Mouse (Mus musculus) NIH3T3 (cell line): ENCODE measurements around the gene Scap.
"Not testable (repeated sequence)": the region's sequence is repeated elsewhere in the genome, so short reads cannot be mapped to it uniquely, and the experiment has no call there.

ENCODE experiments used
- DNase-seq: peaks from one replicate; pipeline ENCODE4 v3.0.0-alpha.2; 2012; ENCODE audit warnings: low read depth

The Scap gene

DNA sequence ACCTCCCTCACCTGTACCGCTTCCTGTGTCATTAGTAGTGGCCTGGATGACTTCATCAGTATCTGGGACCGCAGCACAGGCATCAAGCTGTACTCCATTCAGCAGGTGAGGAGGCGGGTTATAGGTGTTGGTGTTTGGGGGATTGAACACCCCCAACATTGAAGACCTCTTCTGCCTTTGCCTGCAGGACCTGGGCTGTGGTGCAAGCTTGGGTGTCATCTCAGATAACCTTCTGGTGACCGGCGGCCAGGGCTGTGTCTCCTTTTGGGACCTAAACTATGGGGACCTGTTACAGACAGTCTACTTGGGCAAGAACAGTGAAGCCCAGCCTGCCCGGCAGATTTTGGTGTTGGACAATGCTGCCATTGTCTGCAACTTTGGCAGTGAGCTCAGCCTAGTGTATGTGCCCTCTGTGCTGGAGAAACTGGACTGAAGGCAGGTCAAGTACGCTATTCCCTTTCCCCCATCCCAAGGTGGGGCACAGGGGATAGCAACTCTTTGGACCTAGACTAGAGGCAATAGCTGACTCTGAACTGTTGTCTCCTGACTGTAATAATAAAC is 51.4 kb downstream of the Scap start:
- peak; percentile 11 for DNase-seq

DNA sequence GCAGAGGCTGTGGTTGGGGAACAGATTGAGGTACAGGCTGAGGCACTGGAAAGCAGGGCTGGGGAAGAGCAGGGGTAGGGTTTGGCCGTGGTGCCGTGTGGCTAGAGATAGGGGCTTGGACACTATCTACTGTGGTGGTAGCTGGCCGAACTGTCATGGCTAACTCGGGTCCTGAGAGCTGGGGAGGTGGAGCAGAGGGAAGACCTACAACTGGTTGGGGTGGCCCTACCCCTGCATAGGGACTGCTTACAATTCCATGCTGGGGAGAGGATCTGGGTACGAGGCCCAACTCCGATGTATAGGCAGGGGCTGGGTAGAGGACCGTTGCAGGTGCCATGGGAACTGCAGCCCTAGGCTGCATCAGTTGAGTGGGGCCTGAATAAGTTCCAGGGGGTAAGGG is 54.9 kb downstream of the Scap start:
- no peak for DNase-seq

DNA sequence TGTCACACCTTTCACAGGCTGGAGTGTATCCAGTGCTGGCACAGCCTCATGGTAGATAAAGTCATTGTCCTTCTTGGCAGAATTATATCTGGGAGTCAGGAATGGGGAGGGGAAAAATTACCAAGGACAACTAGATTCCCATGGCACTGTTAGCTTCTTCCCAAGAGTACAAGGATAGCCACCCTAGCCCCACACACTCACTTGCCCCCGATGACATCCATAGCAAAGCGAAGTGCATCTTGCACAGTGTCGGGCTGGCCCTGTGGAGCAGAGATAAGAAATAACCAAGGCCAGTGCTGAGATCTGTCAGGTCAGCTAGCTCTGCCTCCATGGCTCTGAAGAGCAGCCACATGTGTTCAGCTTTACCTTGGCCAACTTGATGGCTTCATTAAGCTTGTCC is 57.8 kb downstream of the Scap start:
- DNase-seq = no peak

DNA sequence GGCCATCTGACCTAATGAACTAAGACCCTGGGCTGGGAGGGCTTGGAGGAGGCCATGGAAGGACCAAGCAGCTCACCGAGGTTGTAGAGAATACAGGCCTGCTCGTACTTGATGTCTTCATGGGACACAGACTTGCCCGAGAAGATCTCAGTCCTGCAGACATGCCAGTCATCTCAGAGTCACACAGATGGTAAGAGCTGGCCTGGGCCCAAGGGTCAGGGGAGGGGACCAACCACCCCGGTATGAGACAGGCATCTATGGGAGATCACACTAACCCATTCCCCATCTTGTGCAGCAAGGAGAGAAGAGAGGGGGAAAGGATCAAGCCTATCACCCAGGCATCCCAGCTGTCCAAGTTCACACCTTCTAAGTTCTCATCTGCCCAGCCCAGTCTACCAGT is 60.2 kb downstream of the Scap start:
- DNase-seq = no peak

GRCm38 (mm10) chr9:110400650-110401049 is 67.6 kb downstream of the Scap start:
- no peak for DNase-seq

GRCm38 (mm10) chr9:110402731-110403130 is 69.6 kb downstream of the Scap start:
- DNase-seq = no peak

DNA sequence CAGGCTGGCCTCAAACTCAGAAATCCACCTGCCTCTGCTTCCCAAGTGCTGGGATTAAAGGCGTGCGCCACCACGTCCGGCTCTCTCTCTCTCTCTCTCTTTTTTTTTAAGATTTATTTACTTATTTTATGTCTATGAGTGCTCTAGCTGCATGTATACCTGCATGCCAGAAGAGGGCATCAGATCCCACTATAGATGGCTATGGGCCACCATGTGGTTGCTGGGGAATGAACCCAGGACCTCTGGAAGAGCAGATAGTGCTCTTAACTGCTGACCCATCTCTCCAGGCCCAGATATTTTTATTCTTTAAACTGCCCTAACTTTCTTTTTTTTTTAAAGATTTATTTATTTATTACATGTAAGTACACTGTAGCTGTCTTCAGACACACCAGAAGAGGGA is 70.2 kb downstream of the Scap start:
- DNase-seq = not testable (repeated sequence)

DNA sequence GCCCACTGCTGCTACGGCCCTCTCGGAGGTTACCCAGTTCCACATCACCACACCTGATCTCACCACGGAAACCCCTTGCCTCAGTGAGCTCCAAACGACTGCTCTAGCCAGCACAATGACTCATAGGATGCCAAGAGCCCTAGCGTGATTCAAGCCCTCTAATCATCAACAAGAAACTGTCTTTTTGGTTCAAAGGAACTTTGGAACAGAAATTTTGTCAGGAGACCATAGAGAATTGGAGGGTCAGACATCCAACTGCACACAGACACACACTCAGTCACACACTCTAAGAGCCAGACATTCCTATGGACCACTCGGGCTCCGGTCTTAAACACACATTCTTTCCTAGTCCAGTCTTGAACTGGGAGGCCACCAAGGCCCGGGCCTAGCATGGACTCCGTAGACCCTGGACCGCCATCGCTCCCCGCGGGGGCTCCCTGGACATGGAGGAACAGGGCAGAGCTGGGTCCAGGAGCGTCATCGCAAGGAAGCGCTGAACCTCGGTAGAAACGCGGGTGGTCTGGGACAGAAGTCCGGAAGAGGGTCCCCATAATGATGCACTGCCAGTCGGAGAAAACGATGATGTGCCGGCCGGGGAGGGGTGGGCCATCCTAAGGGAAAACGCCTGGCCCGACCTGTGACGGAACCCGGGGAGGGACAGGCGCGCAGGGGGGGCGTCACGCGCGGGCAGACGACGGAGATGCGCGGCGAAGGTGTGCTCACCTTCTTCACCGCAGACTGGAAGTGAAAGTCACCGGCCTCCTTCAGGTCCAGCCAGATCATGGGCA is 74.4 kb downstream of the Scap start:
- peak; percentile 63 for DNase-seq

DNA sequence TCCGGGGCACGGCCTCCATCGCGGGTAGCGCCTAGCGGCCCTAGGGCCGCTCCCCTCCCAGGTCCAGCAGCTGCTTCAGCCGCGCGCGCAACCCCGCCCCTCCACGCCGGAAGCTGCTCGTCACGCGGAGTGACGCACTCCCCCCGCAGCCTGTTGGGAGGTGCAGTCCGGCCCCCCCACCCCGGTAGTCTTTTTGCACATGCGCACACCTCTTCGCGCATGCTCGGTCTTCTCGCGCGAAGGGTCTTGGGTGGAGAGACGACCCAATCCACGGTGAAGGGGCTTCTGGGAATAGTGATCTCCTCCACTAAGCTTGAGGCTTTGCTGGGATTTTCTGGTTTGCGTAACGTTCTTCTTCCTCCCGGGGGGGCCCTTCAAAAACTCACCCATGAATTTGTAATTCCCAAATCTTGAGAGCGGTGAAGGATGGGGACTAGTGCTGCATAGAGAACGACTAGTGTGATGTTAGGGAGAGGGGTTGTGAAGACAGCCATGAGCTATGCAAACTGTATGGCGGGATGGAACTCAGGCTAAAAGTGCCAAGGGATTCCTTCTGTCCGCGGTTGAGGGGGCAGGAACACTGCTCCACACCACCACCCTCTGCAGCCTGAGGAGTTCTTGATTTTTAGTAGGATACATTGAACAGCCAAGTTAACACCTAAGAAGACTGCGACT is 75.1 kb downstream of the Scap start, which contains the start of gene Ptpn23:
Gene Ptpn23 (minus strand): TSS at position 115 of the 675 bp plus-strand sequence.
- DNase-seq = peak; percentile 98

DNA sequence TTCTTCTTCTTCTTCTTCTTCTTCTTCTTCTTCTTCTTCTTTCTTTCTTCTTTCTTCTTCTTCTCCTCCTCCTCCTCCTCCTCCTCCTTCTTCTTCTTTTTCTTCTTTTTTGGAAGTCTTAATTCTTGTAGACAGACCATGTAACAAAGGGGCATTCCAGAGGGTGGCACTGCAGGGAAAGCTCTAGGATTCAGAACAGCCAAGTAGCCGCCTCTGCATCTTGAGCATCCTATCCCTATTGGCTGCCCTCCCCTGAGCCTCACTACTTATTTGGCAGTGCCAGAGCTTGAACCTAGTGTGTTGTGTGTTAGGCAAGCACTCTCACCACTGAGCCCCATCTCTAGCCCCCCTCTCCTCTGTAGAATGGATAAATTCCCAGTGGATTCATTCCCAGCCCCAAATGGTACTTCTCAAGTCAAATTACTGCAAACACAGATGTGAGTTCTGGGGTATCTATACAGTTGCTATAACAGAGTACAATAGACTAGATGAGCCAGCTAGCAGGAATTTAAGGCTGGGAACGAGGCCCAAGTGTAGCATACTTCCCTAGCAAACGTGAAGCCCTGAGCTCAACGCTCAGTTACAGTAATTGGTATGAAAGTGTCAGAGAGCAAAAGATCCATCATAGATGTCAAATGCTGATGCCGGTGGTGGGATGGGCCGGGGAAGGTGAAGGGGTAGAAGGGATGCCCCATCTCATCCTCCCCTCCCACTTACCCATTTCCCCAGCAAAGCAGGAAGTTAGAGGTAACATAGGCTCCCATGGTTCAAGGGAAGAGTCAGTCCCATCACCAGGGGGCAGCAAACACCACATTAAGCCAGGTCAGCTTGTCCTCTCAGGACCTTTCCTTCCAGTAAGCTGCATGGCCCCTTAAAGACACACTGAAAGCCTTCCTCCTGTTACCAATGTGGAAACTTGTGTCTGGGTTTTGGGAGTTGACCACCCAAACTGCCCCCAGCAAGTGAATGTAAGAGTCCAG is 78.1 kb downstream of the Scap start:
- peak; percentile 94 for DNase-seq

DNA sequence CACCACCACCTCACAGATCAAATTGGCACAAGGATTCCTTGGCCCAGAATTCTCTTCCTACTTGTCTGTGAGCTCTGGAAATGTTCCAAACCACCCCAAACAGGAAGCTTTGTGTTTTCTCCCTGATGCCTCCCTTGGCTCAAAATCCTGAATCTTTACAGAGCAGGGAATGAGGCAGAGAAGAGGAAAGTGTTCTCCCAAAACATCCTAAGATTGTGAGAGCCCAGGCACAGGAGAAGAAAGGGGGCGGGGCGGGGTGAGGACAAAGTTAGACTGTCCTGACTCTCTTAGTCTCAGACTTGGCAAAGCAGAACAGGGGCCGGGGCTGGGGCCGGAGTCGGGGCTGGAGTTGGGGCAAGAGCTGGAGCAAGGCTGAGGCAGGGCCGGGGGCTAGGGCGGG is 79.8 kb downstream of the Scap start:
- DNase-seq = peak; percentile 49

GRCm38 (mm10) chr9:110413785-110414184 is 80.7 kb downstream of the Scap start:
- DNase-seq = peak; percentile 56

GRCm38 (mm10) chr9:110419511-110420112 is 86.5 kb downstream of the Scap start, which contains the start of gene Ngp:
TSS of gene Ngp (plus strand) at chr9:110419747.
- DNase-seq = no peak

DNA sequence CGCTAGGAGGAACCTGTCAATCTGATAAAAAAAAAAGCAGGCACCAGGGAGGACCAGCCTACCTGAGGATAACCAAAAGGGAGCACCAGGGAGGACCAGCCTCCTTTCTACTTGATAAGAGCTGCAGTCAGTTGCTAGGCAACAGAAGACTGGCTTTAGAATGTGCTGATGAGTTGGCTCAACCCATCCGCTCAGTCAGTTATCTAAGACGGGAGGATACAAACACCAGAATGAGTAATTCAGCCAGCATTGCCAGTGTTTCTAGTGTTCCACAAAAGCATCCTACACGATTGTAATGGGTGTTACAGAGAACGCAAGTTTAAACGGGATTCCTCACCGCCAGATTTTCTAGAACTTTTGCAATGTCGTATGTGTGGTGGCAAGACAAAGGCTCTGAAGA is 98.2 kb downstream of the Scap start:
- DNase-seq = no peak

DNA sequence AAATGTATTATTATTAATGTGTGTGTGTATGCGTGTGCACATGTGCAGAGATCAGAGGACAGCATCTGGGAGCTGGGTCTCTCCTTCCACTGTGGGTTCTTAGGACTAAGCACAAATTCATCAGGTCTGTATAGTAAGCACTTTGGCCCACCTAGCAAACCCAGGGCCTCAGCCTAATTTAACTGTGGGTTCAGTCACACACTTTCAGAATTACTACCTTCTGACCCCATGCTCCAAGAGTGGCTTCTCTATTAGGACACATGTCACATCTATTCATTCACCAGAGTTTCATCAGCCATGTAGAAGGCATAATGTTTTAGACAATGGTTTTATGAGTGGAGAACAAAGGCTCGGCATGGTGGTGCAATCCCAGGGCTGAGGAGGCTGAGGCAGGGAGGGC is 100.0 kb downstream of the Scap start:
- DNase-seq = no peak
